Mouse (Mus musculus): ENCODE data around the gene Hist1h2aa. TPM values are rescaled to one million over a fixed set of nuclear protein-coding genes. Genes with fewer than 3 reads are reported as not detected.

The Hist1h2aa gene
- polyA plus RNA-seq (2017; shearing (Covaris generic)) = not detected

GRCm38 (mm10) chr13:23934211-23934520 is at the start of gene Hist1h2aa:
Hist1h2aa (plus strand) TSS chr13:23934462.
- ATAC-seq = no peak

GRCm38 (mm10) chr13:23885540-23885939 is 48.7 kb upstream of the Hist1h2aa start:
- no peak for ATAC-seq

GRCm38 (mm10) chr13:23887026-23887725 is 47.1 kb upstream of the Hist1h2aa start:
- no peak for ATAC-seq

DNA sequence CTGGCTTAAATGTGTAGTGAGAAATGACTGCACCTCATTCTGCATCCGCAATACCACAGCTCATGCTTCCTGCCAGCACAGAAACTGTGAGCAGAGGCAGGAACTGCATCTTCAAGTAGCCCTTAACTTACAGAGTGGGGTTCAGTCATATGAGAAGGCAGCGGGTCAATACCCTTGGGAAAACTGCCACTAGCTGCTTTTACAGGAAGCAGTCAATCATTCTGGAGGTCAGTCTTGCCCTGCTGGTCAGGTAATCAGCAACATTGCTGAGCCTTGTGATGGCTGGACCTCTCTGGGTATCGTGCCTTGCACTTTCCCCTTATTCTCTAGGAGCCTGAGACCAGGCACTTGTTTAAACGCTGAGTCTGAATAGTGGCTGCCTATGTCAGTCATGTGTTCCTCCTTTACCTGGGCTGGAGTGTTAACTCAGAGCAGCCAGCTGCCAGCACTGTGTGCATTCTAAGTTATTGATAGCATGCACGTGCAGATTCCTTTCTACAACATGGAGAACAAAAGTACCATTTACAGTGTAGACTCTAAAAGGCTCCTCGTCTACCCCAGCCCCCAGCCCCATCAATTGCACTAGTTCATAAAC is 45.2 kb upstream of the Hist1h2aa start:
- ATAC-seq = no peak

GRCm38 (mm10) chr13:23892592-23893268 is 41.5 kb upstream of the Hist1h2aa start:
- no peak for ATAC-seq

DNA sequence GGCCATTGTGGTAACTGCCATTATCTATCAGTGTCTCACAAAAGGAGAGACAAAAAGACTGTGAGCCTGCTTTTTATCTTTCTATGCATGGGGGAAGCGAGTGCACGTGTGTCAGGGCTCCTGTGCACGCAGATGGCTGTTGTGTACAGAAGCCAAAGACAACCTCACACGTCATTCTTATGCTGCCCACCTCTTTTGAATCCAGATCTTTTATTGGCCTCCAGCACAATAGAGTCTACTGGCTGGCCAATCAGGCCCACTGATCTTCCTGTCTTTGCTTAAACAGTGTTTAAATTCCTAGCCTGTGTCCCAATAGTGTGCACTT is 41.0 kb upstream of the Hist1h2aa start:
- no peak for ATAC-seq

DNA sequence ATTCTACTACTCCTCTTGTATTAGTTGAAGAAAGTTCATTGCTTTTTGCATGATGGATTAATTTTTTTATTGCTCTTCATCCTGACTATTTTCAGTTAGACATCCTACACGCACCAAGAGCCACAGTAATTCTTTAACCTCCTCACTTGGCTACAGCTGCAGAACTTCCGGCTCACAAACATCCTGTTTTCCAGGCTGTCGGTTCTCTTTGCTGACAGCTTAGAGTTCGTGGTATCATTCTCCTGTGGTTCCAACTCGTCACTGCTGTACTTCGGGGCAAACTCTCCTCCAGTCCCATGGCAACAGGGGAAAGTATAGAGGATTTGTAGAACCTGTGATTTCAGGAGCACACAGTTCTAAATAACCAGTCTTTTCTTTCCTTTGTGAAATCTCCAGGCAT is 36.0 kb upstream of the Hist1h2aa start:
- ATAC-seq = no peak

DNA sequence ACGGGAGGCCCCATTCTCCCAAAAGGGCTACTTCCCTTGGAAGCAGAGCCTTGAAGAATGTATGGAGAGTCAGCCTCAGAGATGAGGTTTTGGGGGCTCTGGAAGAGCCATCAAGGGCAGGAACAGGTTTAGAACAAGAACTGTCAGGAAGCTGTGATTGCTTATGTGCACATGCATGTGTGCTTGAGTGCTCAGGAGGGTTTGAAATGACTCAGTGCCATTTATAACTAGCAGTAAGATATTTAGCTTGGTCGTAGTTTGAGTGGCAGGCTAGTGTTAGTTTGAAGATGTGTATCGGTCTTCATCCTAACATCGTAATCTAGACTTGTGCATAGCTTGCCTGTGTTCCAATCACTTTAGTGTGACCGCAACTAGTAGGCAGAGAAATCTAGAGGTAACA is 27.4 kb upstream of the Hist1h2aa start:
- no peak for ATAC-seq

DNA sequence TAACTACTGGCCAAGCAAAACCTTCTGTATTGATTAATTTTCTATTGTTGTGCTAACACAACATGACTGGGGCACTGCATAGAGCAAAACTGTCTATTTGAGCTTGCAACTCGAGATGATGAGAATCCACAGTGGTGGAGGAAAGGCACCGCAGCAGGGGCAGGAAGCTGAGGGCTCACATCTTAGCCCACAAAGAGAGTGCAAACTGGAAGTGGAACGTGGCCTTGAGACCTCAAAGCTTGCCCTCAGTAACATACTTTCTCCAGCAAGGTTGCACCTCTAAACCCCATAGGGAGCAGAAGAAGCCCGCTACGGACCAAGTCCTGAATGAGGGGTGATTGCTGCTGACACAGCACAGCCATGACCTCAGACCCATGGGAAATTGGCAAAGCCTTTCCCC is 24.1 kb upstream of the Hist1h2aa start:
- no peak for ATAC-seq

GRCm38 (mm10) chr13:23911335-23911734 is 22.9 kb upstream of the Hist1h2aa start:
- ATAC-seq = no peak

- ATAC-seq = no peak
These were observed 20.4 kb upstream of the Hist1h2aa start for GRCm38 (mm10) chr13:23913791-23914306.

DNA sequence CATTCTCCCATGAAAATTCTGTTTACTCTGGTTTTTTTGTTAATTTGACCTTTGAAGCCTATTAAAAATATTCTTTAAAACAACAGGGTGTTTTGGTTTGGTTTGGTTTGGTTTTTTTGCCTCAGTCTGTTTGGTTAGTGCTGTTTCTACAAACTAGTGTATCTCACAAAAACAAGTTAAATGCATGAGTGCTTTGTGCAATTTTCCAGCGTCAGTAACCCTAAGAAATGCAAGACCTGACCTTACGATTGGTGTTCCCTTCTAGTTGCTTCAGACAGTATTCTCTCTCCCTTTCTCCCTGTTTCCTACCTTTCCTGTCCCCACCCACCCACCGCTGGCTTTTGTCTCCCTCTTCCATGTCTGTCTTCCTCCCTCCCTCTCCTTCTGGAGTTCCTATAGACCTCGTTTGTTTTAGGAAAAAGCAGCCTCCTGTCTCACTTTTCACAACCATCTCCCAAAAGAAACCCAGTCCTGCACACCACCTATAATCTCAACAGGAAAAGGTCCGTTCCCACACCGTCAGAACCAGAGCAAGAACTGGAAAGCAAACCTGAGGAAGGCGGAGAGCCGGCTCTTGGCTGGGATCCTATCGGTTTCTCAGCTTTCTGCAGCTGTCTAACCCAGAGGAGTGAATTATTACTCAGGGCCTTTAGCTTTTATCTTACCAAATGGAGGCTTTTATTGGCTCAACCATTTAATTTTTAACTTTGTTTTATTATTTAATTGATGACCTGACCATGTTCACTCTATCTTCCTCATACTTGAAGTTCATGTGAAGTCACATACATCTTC is 19.7 kb upstream of the Hist1h2aa start, which contains the start of gene Slc17a4:
Slc17a4 (minus strand) TSS at position 634 of the 792 bp plus-strand sequence.
- ATAC-seq = no peak

GRCm38 (mm10) chr13:23916132-23916531 is 18.1 kb upstream of the Hist1h2aa start:
- no peak for ATAC-seq

DNA sequence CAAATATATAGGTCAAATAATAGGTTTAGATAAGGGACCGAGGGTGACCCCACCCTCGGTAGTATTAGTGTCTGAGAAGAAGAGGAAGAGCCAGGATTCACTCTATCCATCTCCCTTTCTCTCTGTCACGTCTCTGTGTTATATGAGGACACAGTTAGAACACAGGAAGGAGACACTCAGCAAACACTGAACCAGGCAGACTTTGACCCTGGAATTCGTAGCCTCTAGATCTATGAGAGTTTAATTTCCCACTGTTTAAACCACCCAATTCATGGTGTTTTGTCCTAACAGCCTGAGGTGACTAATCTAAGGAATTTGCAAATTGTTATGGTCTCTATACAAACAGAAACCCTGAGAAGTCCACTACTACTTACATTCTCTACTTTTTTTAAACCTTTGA is 16.6 kb upstream of the Hist1h2aa start:
- ATAC-seq = no peak

- no peak for ATAC-seq
These were observed 8.5 kb upstream of the Hist1h2aa start for GRCm38 (mm10) chr13:23925792-23926191.

DNA sequence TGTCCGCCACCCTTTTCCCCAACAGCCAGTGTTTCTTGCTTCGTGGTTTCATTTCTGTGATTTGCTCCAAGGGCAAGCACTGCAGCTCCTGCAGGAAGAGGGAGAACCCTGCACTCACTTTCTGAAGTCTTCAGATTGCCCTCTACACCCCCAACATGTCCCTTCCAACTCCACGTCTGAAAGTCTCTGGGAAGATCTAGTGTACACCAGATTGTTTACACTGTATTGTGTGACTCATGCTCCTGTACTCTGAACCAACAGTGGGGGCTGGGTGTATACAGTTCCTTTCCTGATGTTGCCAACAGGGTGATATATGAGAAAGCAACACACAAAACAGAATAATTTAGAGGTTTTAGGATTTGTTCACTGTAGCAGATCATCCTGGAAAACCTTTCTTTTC is 5.6 kb upstream of the Hist1h2aa start:
- ATAC-seq = no peak

DNA sequence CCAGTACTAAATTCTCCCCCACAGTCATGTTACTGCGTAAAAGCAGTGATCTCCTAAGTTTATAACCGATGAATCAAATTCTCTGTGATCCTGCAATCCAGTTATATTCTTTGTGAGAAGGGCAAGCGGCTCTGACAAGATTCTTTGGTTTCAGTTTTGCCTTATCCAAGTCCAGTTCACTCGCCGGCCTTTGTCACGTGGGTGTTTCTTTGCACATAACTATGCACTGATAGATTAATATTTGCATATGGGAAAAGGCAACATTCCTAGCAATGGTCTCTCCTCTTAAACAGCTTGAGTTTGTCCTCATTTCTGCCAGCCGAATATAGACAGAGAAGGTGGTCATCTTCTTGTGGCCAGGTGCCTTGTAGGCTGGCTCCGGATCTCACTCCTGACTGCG is 3.8 kb upstream of the Hist1h2aa start:
- ATAC-seq = no peak

DNA sequence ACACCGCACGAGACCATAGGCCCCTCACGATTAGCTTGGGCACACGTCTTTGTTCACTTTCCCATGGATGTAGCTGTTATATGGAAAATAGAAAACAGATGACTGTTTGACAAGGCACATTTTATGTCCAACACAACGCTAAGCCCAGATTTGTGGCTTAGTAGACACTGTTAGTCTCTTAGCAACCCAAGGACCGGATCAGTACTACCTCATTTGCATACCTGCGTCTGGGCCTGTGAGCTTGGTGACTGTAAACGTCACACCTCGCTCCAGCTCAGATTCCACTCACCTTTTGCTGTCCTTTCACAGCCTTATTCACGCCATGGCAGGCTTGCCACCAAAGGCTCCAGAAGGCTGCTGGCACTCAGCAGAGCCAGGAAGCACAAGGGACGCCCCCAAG is 3.4 kb upstream of the Hist1h2aa start:
- no peak for ATAC-seq

DNA sequence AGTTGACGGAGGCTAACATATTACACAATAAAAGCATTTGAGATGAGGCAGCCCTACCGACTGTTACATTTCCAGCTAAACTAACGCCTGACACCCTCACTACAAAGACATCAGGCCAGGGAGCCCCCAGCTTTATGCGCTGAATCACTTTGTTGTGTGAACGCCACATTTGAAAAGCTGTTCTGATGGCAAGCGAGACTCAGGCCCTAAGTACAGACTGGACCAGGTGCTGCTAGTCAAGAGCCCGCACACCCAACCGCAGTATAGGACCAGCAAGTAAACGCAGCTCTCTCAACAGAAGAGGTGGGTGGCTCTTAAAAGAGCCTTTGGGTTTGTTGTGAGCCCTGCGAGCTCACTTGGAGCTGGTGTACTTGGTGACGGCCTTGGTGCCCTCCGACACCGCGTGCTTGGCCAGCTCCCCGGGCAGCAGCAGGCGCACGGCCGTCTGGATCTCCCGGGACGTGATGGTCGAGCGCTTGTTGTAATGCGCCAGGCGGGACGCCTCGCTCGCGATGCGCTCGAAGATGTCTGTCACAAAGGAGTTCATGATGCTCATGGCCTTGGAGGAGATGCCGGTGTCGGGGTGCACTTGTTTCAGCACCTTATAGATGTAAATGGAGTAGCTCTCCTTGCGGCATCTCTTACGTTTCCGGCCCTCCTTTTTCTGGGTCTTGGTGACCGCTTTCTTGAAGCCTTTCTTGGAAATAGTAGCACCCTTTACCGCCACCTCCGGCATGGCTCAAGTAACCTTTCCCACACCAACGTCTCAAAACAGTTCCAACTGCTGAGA is 646 bp upstream of the Hist1h2aa start, which contains the start of gene Hist1h2ba:
Hist1h2ba (minus strand) TSS at position 736 of the 790 bp plus-strand sequence.
- no peak for ATAC-seq

GRCm38 (mm10) chr13:23938699-23939098 is 4.4 kb downstream of the Hist1h2aa start:
- ATAC-seq = no peak

GRCm38 (mm10) chr13:23940291-23940690 is 6.0 kb downstream of the Hist1h2aa start:
- no peak for ATAC-seq

GRCm38 (mm10) chr13:23942861-23943260 is 8.6 kb downstream of the Hist1h2aa start:
- no peak for ATAC-seq

All from activated CD4-positive, CD25-positive, alpha-beta regulatory T cell, adult 4 months (primary cell).